Mouse (Mus musculus) Muller cell, postnatal 12 days (primary cell): ENCODE results near the gene Syde1.
A peak's percentile ranks its signal among the peaks of the same experiment; 100 is the strongest.
"Not testable (repeated sequence)": the region's sequence is repeated elsewhere in the genome, so short reads cannot be mapped to it uniquely, and the experiment has no call there.

Source experiments
- DNase-seq: peaks from one replicate; pipeline ENCODE4 v3.0.0-alpha.2; 2015; ENCODE audit errors: inconsistent ontology term

Syde1 gene

GRCm38 (mm10) chr10:78591406-78592328 lies at the start of gene Syde1:
Gene Syde1, minus strand, starts transcription at chr10:78591964.
- peak; percentile 78 for DNase-seq

- peak; percentile 29 for DNase-seq
These were observed 40.5 kb upstream of the Syde1 start for GRCm38 (mm10) chr10:78632311-78632710.

- no peak for DNase-seq
These were observed 38.4 kb upstream of the Syde1 start for GRCm38 (mm10) chr10:78630194-78630593.

GRCm38 (mm10) chr10:78623143-78623542 lies 31.4 kb upstream of the Syde1 start:
- not testable (repeated sequence) for DNase-seq

- no peak for DNase-seq
These were observed 26.2 kb upstream of the Syde1 start, which contains the start of gene Olfr1357 for GRCm38 (mm10) chr10:78617974-78618373. Gene Olfr1357, minus strand, starts transcription at chr10:78618074.

GRCm38 (mm10) chr10:78607602-78608001 lies 15.8 kb upstream of the Syde1 start:
- no peak for DNase-seq

GRCm38 (mm10) chr10:78605080-78605479 lies 13.3 kb upstream of the Syde1 start:
- DNase-seq: peak; percentile 31

- DNase-seq: no peak
These were observed 8.1 kb upstream of the Syde1 start for GRCm38 (mm10) chr10:78599865-78600264.

GRCm38 (mm10) chr10:78594566-78594965 lies 2.8 kb upstream of the Syde1 start:
- DNase-seq: no peak

GRCm38 (mm10) chr10:78594157-78594556 lies 2.4 kb upstream of the Syde1 start:
- DNase-seq: no peak

GRCm38 (mm10) chr10:78593736-78594135 lies 2.0 kb upstream of the Syde1 start:
- DNase-seq: no peak

- no peak for DNase-seq
These were observed 1.2 kb upstream of the Syde1 start for GRCm38 (mm10) chr10:78592856-78593379.

GRCm38 (mm10) chr10:78590744-78591143 lies 1.0 kb downstream of the Syde1 start:
- peak; percentile 67 for DNase-seq

- no peak for DNase-seq
These were observed 1.9 kb downstream of the Syde1 start for GRCm38 (mm10) chr10:78589901-78590300.

- no peak for DNase-seq
These were observed 2.5 kb downstream of the Syde1 start for GRCm38 (mm10) chr10:78589291-78589690.

GRCm38 (mm10) chr10:78586026-78586425 lies 5.7 kb downstream of the Syde1 start:
- no peak for DNase-seq

GRCm38 (mm10) chr10:78585606-78586005 lies 6.2 kb downstream of the Syde1 start:
- no peak for DNase-seq

GRCm38 (mm10) chr10:78584996-78585395 lies 6.8 kb downstream of the Syde1 start:
- no peak for DNase-seq

GRCm38 (mm10) chr10:78583939-78584338 lies 7.8 kb downstream of the Syde1 start:
- DNase-seq: no peak

GRCm38 (mm10) chr10:78583347-78583746 lies 8.4 kb downstream of the Syde1 start:
- no peak for DNase-seq

GRCm38 (mm10) chr10:78581121-78581520 lies 10.6 kb downstream of the Syde1 start:
- DNase-seq: no peak

GRCm38 (mm10) chr10:78578204-78578603 lies 13.6 kb downstream of the Syde1 start:
- no peak for DNase-seq
